Mouse (Mus musculus) right cerebral cortex, postnatal 4 days (tissue): ENCODE data around the gene Mkks.
A peak's percentile ranks its signal among the peaks of the same experiment; 100 is the strongest.
"Not testable (repeated sequence)": the region's sequence is repeated elsewhere in the genome, so short reads cannot be mapped to it uniquely, and the experiment has no call there.

Experiments
- DNase-seq: peaks from one replicate; pipeline ENCODE4 v3.0.0-alpha.2; 2022

Mkks gene

GRCm38 (mm10) chr2:136891068-136891950 lies at the start of gene Mkks, which contains the start of the genes Slx4ip and AL731706.1:
Gene Mkks (minus strand): TSS chr2:136891389.
Gene Slx4ip (plus strand): TSS chr2:136891218.
Gene AL731706.1 (minus strand): TSS chr2:136891389.
- DNase-seq, result peak; percentile 95

- DNase-seq, result no peak
Measured at GRCm38 (mm10) chr2:136938249-136938648, 47.1 kb upstream of the Mkks start.

GRCm38 (mm10) chr2:136936391-136937288 lies 45.5 kb upstream of the Mkks start:
- DNase-seq, result no peak

- DNase-seq, result no peak
Measured at GRCm38 (mm10) chr2:136921003-136921408, 29.8 kb upstream of the Mkks start.

GRCm38 (mm10) chr2:136920257-136920993 lies 29.2 kb upstream of the Mkks start:
- DNase-seq, result no peak

- no peak for DNase-seq
Measured at GRCm38 (mm10) chr2:136919433-136919832, 28.2 kb upstream of the Mkks start.

- DNase-seq, result no peak
Measured at GRCm38 (mm10) chr2:136914334-136914902, 23.2 kb upstream of the Mkks start.

GRCm38 (mm10) chr2:136913021-136913420 lies 21.8 kb upstream of the Mkks start:
- no peak for DNase-seq

GRCm38 (mm10) chr2:136911958-136912411 lies 20.8 kb upstream of the Mkks start:
- no peak for DNase-seq

GRCm38 (mm10) chr2:136909298-136909697 lies 18.1 kb upstream of the Mkks start:
- no peak for DNase-seq

GRCm38 (mm10) chr2:136908596-136908995 lies 17.4 kb upstream of the Mkks start:
- DNase-seq, result no peak

- DNase-seq, result no peak
Measured at GRCm38 (mm10) chr2:136896131-136896530, 4.9 kb upstream of the Mkks start.

- DNase-seq, result no peak
Measured at GRCm38 (mm10) chr2:136894494-136894893, 3.3 kb upstream of the Mkks start.

- DNase-seq, result peak; percentile 86
Measured at GRCm38 (mm10) chr2:136891951-136892371, 772 bp upstream of the Mkks start.

- not testable (repeated sequence) for DNase-seq
Measured at GRCm38 (mm10) chr2:136890716-136891067, 497 bp downstream of the Mkks start.

GRCm38 (mm10) chr2:136886846-136887245 lies 4.3 kb downstream of the Mkks start:
- DNase-seq, result peak; percentile 69

- DNase-seq, result no peak
Measured at GRCm38 (mm10) chr2:136885579-136885978, 5.6 kb downstream of the Mkks start, which contains the start of gene AL731706.2. Gene AL731706.2 (minus strand): TSS chr2:136885679.

- no peak for DNase-seq
Measured at GRCm38 (mm10) chr2:136854543-136855388, 36.4 kb downstream of the Mkks start.

GRCm38 (mm10) chr2:136850366-136850765 lies 40.8 kb downstream of the Mkks start:
- DNase-seq, result no peak

- no peak for DNase-seq
Measured at GRCm38 (mm10) chr2:136837994-136838393, 53.2 kb downstream of the Mkks start.

- DNase-seq, result no peak
Measured at GRCm38 (mm10) chr2:136835882-136836281, 55.3 kb downstream of the Mkks start.
